Mouse (Mus musculus) heart, adult 11 months (tissue): Measurements from ENCODE around the gene Grk6.

Source experiments
- DNase-seq: peaks from one replicate; pipeline ENCODE4 v3.0.0; 2022

Gene Grk6

GRCm38 (mm10) chr13:55429226-55429888 is 15.5 kb upstream of the Grk6 start:
- peak; percentile 99 for DNase-seq

DNA sequence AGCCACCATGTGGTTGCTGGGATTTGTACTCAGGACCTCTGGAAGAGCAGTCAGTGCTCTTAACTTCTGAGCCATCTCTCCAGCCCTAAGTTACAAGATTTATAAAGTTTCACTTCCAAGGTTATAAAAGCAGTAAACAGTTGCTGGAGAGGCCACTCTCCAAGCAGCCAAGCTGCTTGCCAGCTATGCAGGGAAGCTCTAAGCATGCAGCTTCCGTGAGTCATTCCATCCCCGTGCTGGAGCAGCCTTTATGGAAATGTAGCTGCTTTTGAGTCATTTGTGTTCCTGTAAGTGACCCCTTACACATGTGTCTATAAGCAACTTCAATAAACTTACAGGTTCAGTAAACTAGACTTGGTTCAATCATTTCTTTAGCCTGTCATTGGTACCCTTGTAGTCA is 14.3 kb upstream of the Grk6 start:
- DNase-seq: no peak

DNA sequence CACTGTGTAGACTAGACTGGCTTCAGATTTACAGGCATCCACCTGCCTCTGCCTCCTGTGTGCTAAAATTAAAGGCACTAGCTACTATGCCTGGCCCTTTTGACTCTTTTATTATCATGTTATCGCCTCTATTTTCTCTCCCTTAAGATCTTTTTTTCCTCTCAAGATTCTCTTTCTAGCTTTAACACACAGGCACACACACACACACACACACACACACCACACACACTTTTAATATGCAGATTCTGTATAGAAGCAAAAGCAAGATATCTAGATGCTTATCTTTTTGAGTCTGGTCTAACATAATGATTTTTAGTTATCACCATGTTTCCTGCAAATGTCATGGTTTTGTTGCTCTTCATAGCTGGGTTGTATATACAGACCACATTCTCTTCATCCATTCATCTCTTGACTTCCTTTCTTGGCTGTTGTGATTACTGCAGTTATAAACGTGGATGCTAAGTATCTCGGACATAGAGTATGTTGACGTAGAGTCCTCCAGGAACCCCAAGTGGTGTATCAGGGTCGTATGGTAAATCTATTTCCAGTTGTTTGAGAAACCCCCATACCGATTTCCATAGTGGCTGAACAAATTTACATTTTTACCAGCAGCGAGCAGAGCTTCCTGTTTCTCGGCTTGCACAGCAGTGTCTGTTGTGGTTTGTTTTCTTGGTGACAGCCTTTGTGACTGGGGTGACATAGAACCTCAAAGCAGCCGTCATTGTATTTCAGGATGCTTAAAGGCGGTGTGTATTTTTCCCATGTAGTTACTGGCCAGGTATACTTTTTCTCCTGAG is 12.8 kb upstream of the Grk6 start:
- peak; percentile 92 for DNase-seq

DNA sequence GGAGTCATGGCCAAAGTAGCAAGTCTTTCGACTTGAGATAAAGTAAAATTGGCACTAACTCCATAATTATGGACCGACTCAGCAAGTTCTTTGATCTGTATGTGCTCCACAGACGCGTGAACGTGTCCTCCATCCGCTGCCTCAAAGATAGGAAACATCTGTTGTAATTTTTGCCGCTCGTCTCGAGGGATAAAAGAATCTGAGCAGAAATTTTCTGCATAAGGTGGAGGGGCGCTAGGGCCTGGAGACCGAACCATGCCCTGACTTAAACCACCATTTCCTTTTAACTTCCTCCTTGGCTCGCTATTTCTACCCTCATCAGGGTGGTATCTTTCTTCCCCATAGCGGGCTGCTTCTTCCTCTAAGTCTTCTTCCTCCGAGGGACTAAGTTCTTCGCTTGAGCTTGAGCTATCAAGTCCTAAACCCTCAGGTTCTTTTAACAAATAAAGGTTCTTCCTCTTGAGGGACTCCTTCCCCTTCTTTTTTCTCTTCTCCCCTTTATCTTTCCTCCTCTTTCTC is 7.7 kb upstream of the Grk6 start:
- peak; percentile 94 for DNase-seq

DNA sequence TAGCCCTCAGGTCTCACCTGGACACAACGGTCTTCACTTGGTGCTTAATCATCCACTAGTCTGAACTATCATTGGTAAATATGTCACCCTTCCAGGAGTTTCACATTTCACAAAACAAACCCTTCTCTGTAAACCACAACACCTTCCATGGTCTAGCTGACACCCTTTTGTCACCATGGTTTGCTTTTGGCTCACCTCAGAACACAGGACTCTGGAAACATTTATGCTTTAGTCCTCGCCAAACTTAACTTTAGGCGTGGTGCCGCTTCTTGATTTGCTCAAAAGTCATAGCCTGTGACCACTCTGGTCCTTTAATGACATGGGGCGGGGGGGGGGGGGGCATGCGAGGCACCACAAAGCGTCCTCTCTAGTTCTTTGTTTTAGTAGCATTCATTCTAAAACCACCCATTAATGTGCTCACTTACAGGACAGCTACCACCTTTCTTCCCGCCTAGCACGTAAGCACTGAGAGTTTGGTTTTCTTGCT is 1.0 kb upstream of the Grk6 start:
- DNase-seq: no peak

DNA sequence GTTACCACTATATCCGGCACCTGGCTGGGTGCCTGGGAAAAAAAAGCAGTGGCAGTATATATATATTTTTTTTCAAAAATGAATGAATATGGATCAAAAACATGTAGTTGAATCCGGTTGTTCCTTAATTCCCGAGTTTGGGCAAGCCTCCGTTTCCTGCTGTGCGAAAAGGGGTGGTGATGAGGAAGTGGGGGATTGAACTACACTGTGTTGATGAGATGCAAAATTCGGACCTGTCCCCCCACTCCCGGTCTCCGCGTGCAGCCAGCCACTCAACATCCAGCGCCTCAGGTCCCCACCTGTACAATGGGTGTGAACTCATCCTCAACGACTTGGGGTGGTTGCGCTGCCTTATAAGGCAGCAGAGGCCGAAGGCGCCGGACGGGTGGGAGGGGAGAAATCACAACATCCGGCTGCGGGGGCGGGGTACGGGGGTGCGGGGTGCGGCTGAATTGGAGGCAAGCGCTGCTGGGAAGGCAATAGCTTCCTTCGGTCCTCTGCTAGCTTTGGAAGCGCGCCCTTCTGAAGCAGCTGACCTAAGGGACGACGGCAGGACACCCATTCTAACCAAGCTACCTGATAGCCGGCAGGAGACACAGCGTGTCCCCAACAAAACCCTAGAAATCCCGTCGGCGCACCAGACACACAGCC is 461 bp upstream of the Grk6 start:
- DNase-seq: no peak

DNA sequence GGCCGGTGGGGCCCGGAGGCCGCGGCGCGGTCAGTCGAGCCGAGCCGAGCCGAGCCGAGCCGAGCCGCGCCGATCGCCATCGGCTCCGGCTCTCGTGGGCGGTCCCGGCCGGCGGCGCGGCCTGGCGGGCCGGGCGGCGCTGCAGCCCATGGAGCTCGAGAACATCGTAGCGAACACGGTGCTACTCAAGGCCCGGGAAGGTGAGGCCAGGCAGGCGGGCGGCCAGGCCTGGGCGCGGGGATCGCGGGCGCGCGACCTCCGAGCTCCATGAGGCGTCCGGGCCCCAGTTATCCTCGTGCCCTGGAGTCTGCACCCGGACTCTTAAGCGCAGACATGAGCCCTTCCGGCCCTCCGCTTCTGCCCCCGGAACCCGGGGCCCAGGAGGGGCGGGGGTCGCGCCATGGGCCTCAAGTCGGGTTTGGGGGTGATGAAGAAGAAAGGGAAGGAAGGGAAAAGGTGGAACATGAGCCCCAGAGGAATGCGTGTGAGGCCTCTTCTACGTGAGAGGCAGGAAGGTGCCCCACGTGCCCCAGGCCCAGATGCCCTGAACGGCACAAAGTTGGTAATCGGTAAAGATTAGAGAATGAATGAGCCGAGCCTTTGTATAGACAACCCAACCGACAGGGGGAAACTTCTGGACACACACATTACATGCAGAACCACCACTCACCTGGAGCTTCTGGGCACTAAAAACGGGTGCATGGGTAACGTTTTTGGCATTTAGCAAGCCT is 654 bp downstream of the Grk6 start:
- no peak for DNase-seq

- peak; percentile 94 for DNase-seq
These were observed 1.7 kb downstream of the Grk6 start for GRCm38 (mm10) chr13:55446483-55447105.

DNA sequence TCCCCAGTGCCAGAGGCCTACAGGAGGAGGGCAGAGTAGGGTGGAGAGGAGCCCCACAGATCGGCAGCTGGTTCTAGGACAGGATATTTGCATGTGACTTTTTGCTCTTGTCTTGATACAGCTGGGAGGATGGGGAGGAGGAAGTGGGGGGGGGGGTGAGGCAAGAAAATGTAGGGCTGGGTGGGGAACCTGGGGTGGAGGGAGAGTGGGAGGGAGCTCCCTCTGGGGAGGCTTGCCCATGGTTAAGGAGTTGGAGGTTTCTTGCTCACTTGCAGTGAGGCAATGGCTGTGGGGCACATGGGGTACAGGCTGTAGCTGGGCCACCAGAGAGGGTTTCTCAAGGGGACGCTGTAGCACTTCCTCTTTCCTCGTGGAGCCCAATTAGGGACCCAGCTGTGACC is 2.7 kb downstream of the Grk6 start:
- DNase-seq: peak; percentile 97

DNA sequence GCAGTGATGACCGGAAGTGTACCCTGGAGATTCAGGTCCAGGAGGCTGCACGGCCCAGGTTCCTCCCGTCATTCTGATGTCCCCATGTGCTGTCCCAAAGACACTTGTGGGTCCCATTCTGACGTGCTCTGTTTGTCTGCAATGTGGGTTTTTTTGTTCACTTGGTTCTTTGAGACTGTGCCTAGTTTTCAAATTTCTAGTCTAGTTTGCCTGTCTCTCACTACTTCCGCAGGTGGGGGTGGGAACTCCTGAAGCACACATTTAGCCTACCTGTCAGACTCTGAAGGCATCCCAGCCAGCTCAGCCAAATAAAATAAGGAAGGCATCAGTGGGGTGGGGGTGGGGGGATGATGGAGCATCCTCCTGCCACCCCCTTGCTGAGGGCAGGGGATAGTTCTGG is 3.3 kb downstream of the Grk6 start:
- no peak for DNase-seq

DNA sequence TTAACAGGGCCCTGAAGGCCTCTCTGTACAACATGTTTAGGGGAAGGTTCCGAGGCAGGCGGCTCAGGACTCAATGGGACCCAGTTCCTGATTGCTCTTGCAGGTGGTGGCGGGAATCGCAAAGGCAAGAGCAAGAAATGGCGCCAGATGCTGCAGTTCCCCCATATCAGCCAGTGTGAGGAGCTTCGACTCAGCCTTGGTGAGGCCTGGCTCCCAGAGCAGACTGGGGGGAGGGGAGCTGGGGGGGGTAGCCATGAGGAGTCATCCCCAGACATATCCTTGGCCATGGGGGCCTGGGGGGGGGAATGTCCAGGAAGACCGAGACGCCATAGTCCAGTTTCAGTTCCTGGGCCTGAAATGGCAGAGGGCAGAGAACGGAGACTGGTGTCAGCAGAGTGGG is 4.3 kb downstream of the Grk6 start:
- no peak for DNase-seq

GRCm38 (mm10) chr13:55449679-55450441 is 5.0 kb downstream of the Grk6 start:
- DNase-seq: peak; percentile 94

DNA sequence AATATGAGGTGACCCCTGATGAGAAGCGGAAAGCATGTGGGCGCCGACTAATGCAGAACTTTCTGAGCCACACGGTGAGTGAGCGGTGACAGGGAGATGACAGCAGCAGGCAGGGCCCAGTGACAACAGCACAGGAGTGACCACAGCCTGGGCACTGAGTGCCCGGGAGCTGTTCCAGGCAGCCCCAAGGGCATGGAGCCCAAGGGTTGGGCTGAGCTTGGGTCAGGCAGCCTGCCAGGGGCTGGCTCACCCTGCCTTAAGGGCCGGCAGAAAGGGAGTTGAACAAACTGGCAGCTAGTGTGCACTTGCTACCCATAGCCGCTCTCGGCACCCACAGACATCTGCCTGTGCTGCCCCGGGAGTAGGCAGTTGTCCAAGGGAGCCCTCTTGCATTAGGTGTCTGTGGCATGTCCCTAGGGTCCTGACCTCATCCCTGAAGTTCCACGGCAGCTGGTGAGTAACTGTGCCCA is 5.7 kb downstream of the Grk6 start:
- DNase-seq: peak; percentile 99

DNA sequence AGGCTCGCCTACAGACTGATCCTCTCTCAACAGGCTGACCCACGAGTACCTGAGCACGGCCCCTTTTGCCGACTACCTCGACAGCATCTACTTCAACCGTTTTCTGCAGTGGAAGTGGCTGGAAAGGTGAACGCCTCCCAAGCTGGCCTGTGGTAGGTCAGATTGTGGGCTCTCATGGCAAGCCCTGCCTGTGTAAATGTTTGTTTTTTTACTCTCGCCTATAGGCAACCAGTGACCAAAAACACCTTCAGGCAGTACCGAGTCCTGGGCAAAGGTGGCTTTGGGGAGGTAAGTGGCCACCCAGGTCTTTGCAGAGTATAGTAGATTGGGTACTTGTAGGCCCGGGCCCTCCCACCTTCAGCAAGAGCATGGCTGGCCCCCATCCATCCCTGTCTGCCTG is 6.4 kb downstream of the Grk6 start:
- no peak for DNase-seq

DNA sequence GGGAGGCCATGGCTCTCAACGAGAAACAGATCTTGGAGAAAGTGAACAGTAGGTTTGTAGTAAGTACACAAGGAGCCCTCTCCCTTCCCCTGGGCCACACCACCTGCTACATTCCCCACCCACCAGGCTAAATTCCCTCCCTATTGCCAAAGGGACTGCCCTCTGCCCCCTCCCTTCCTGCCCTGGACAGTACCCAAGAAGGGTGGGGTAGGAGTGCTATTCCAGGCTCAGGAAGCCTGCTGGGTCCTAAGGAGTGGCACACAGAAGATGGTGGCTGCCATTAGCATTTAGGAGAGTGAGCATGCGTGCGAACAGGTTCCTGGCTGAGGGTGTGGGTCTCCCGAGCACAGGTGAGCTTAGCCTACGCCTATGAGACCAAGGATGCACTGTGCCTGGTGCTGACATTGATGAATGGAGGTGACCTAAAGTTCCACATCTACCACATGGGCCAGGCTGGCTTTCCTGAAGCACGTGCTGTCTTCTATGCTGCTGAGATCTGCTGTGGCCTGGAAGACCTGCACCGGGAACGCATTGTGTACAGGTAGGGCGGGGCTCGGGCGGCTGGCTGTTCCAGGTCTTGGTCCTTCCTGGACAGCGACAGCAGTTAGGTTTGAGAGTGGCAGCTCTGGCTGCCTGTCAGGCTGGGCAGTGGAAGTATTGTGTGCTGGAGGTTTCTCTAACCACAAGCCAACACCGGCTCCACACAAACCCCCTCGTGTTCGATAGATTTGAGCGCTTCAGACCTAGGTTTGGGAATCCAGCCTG is 7.1 kb downstream of the Grk6 start:
- peak; percentile 96 for DNase-seq

- DNase-seq: no peak
These were observed 18.1 kb downstream of the Grk6 start for GRCm38 (mm10) chr13:55462965-55463364.

- peak; percentile 89 for DNase-seq
These were observed 18.6 kb downstream of the Grk6 start for GRCm38 (mm10) chr13:55463399-55464026.

DNA sequence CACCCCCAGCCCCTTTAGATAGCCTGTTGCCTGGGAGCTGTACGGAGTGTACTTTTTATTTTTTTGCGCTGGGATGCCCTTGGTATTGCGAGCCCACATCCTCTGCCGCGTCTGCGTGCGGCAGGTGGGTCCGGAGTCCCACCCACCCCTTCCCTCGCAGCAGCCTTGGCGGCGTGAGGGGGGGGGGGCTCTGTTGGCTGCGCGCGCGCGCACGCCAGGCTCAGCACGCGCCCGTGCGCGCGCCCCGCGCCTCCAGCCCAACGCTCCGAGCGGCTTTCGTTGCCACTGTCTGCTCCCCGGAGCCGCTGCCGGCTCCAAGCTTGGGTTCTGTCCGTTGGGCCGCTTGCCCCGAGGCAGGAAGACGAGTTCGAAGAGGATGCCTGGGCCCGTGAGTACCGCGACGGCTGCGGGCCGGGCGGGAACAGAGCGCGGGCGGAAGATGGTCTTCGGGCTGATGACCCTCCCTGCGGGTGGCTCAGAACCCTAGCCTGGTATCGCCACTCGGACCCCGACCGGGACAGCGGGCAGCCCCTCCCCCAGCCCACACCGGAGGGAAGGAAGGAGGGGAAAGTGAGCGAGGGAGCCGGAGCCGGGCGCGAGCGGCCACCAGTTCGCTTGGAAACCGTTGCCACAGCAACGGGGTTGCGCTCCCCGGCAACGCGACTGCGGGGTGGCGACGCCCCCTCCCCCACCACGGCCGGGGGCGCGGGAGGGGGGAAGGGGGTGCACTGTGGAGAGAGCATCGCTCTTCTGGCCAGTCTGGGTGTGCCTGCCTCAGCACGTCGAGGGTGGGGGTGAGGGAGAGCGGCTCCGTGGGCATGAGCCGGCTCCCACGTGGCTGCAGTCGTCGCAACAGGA is 19.4 kb downstream of the Grk6 start, which contains the start of gene Prr7:
Gene Prr7, plus strand, starts transcription at position 241 of the 858 bp plus-strand sequence.
- peak; percentile 96 for DNase-seq

GRCm38 (mm10) chr13:55465184-55465583 is 20.3 kb downstream of the Grk6 start:
- DNase-seq: peak; percentile 91
